Mouse (Mus musculus): ENCODE results near the gene Vwa3a. TPM values are rescaled to one million over a fixed set of nuclear protein-coding genes. Genes with fewer than 3 reads are reported as not detected.
A peak's percentile ranks its signal among the peaks of the same experiment; 100 is the strongest.

The Vwa3a gene
- polyA plus RNA-seq (2015; fragmentation: Nextera tagmentation; extraction: Ambion mirVana), result 1.0 TPM in 2 replicates

DNA sequence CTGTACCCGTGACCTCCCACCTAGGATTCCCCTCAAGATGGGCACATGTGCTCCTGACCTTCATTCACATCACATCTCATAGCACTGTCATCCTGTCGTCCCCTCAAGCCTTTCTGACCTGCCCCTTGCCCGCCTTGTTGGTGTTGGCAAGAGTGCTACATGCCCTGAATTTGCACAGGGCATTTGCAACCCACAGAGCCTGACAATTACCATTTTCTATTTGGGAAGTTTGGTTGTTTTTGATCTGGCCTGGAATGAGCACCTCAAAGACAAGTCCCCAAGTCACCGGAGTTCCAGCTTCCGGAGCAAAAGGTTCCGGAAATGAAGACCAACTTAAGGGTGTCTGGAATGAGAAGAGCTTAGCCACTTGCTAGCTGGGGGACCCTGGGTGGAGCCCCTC, at the start of gene Vwa3a:
Gene Vwa3a, plus strand, starts transcription at position 301 of the 400 bp plus-strand sequence.
- Histone ChIP-seq H3K36me3 (ENCODE audit: control insufficient read depth, insufficient read depth) (peaks cover 2% of the 10 kb centered on the region; the same call in 1 of the 2 replicates), H3K27ac (ENCODE audit: low read length) (no peak within 1 kb of the TSS; the same call in none of the 2 replicates), H3K4me3 (ENCODE audit: low read length) (no peak within 1 kb of the TSS), H3K4me2 (ENCODE audit: low read depth, low read length) (peak within 1 kb of the TSS; percentile 23; the same call in 1 of the 2 replicates), H3K9ac (ENCODE audit: low read length) (0 out of 2 replicates have a peak within 1 kb of the TSS, but pooled peaks have one; percentile 17), H3K27me3 (ENCODE audit: control insufficient read depth, insufficient read depth, low read length) (no peaks in the 10 kb centered on the region), H3K4me1 (ENCODE audit: control insufficient read depth, insufficient read depth, low read length) (peaks cover 8% of the 10 kb centered on the region), H3K9me3 (replicated peaks; ENCODE audit: control insufficient read depth, low read length) (no peaks in the 10 kb centered on the region)
- ATAC-seq (replicated peaks; ENCODE audit: extremely low read depth, insufficient read depth, low FRiP score), result no peak
- WGBS, result 63% methylated on average over 6 of the region's 6 CpGs

DNA sequence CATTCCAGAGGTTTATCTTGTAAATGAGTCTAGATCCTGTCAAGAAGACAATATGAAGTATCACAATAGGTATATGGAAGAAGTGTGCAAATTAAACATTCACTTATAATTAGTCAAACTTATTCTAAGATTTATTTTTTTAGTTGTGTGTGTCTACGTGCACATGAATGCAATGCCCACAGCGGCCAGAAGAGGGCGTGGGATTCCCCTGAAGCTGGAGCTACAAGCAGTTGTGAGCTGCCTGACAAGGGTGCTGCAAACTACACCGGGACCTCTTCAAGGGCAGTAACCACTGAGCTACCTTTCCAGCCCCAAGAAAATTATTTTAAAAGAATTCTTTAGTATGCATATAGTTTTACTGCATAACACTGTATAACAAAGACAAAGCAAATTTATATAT, 48.5 kb upstream of the Vwa3a start:
- H3K4me1 ChIP-seq (ENCODE audit: control insufficient read depth, insufficient read depth, low read length), result peaks cover 17% of the 10 kb centered on the region
- no peak overlapping the region for H3K27ac ChIP-seq (ENCODE audit: low read length)
- H3K27me3 ChIP-seq (ENCODE audit: control insufficient read depth, insufficient read depth, low read length), result no peaks in the 10 kb centered on the region
- H3K4me3 ChIP-seq (ENCODE audit: low read length), result no peak overlapping the region
- H3K9ac ChIP-seq (ENCODE audit: low read length), result no peak overlapping the region
- 70% methylated on average over 4 of the region's 4 CpGs for WGBS
- no peak overlapping the region for H3K4me2 ChIP-seq (ENCODE audit: low read depth, low read length)
- no peak for ATAC-seq (replicated peaks; ENCODE audit: extremely low read depth, insufficient read depth, low FRiP score)
- peaks cover 2% of the 10 kb centered on the region; the same call in 1 of the 2 replicates for H3K36me3 ChIP-seq (ENCODE audit: control insufficient read depth, insufficient read depth)
- H3K9me3 ChIP-seq (replicated peaks; ENCODE audit: control insufficient read depth, low read length), result no peaks in the 10 kb centered on the region

DNA sequence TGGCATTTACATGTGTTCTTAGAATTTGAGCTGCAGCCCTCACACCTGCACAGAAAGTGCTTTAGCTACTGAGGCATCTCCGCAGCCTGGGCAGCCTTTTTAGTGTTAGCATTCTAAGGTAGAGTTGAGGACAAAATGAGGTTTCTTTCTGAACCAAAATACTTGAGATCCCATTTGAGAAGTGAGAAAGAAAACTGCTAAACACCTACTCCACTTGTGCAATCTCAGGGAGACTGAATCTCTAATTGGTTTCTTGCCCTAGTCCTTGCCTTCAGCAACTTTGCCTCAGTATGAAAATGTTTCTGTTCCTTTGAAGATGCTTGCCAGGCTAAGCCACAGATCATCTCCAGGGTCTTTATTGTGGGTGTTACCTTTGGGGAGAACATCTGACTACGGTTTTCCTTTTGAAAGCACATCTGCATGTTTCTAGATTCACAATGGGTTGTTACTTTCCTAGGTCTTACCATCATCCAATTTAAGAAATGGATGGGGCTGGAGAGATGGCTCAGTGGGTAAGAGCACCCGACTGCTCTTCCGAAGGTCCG, 45.2 kb upstream of the Vwa3a start:
- no peak for ATAC-seq (replicated peaks; ENCODE audit: extremely low read depth, insufficient read depth, low FRiP score)
- Histone ChIP-seq H3K4me1 (ENCODE audit: control insufficient read depth, insufficient read depth, low read length) (peaks cover 9% of the 10 kb centered on the region), H3K4me3 (ENCODE audit: low read length) (no peak overlapping the region), H3K9ac (ENCODE audit: low read length) (no peak overlapping the region), H3K9me3 (replicated peaks; ENCODE audit: control insufficient read depth, low read length) (no peaks in the 10 kb centered on the region), H3K27me3 (ENCODE audit: control insufficient read depth, insufficient read depth, low read length) (no peaks in the 10 kb centered on the region), H3K27ac (ENCODE audit: low read length) (no peak overlapping the region; the same call in 1 of the 2 replicates), H3K36me3 (ENCODE audit: control insufficient read depth, insufficient read depth) (peaks cover 2% of the 10 kb centered on the region; the same call in 1 of the 2 replicates), H3K4me2 (ENCODE audit: low read depth, low read length) (no peak overlapping the region)
- 89% methylated on average over 5 of the region's 5 CpGs for WGBS

DNA sequence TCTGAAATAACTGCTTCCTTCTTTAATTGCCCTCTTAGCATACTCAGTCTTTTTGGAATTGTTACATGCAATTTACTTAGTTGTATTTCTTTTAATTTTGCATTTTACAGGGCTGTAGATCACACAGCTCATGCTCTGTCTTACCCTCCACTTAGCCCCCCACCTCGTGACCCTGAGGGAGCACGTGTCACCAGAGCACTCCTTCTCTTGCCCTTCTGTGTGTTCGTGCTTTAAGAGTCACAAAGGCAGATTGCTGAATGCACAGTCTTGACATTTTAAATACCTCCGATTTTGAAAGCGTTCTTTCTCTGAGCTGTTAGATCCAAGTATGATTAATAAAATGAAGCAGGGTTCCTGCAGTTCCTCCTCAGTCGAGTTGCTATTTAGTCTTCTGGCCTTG, 43.9 kb upstream of the Vwa3a start:
- Histone ChIP-seq H3K36me3 (ENCODE audit: control insufficient read depth, insufficient read depth) (peaks cover 2% of the 10 kb centered on the region; the same call in 1 of the 2 replicates), H3K4me3 (ENCODE audit: low read length) (no peak overlapping the region), H3K4me1 (ENCODE audit: control insufficient read depth, insufficient read depth, low read length) (peaks cover 9% of the 10 kb centered on the region), H3K27ac (ENCODE audit: low read length) (no peak overlapping the region), H3K9me3 (replicated peaks; ENCODE audit: control insufficient read depth, low read length) (no peaks in the 10 kb centered on the region), H3K9ac (ENCODE audit: low read length) (no peak overlapping the region), H3K27me3 (ENCODE audit: control insufficient read depth, insufficient read depth, low read length) (no peaks in the 10 kb centered on the region), H3K4me2 (ENCODE audit: low read depth, low read length) (no peak overlapping the region)
- no peak for ATAC-seq (replicated peaks; ENCODE audit: extremely low read depth, insufficient read depth, low FRiP score)
- WGBS, result 39% methylated on average over 6 of the region's 6 CpGs

DNA sequence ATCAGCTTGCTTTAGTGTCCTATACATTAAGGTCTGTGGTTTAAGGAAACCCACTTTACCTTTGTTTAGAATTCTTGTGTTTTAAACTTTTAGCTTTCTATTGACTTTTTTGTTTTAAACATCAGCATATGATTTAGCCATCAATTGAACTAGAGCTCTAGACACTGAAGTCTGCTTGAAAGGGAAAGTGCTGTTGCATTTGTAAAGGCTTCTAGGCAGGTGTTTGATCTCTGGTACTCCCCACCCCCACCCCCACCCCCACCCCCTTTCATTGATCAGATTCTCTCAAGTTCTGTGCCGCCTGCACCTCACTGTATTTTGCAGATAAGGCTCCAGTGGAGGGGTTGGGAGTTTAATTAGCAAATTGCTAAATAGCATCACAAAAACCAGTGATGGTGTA, 43.5 kb upstream of the Vwa3a start:
- H3K27ac ChIP-seq (ENCODE audit: low read length), result no peak overlapping the region
- H3K4me3 ChIP-seq (ENCODE audit: low read length), result no peak overlapping the region
- H3K27me3 ChIP-seq (ENCODE audit: control insufficient read depth, insufficient read depth, low read length), result no peaks in the 10 kb centered on the region
- H3K36me3 ChIP-seq (ENCODE audit: control insufficient read depth, insufficient read depth), result peaks cover 2% of the 10 kb centered on the region; the same call in 1 of the 2 replicates
- no peaks in the 10 kb centered on the region for H3K9me3 ChIP-seq (replicated peaks; ENCODE audit: control insufficient read depth, low read length)
- H3K4me2 ChIP-seq (ENCODE audit: low read depth, low read length), result no peak overlapping the region
- 76% methylated on average over 1 of the region's 1 CpGs for WGBS
- no peak for ATAC-seq (replicated peaks; ENCODE audit: extremely low read depth, insufficient read depth, low FRiP score)
- no peak overlapping the region for H3K9ac ChIP-seq (ENCODE audit: low read length)
- peaks cover 9% of the 10 kb centered on the region for H3K4me1 ChIP-seq (ENCODE audit: control insufficient read depth, insufficient read depth, low read length)

DNA sequence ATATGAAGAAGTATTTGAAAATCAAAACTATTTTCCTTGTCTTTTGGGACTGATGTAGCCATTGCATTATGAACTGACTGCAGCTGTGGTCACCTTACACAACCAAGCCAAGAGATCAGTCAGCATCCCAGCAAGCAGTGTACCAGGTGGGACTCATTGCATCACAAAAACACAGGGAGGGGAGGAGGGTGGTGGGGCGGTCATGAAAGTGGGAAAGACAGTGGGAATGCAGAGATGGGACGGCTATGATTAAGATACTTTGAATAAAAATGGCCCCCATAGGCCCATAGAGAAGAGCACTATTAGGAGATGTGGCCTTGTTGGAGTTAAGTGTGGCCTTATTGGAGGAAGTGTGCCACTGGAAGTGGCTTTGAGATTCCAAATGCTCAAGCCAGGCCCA, 42.8 kb upstream of the Vwa3a start:
- no peaks in the 10 kb centered on the region; the same call in 1 of the 2 replicates for H3K36me3 ChIP-seq (ENCODE audit: control insufficient read depth, insufficient read depth)
- ATAC-seq (replicated peaks; ENCODE audit: extremely low read depth, insufficient read depth, low FRiP score), result no peak
- 86% methylated on average over 2 of the region's 2 CpGs for WGBS

DNA sequence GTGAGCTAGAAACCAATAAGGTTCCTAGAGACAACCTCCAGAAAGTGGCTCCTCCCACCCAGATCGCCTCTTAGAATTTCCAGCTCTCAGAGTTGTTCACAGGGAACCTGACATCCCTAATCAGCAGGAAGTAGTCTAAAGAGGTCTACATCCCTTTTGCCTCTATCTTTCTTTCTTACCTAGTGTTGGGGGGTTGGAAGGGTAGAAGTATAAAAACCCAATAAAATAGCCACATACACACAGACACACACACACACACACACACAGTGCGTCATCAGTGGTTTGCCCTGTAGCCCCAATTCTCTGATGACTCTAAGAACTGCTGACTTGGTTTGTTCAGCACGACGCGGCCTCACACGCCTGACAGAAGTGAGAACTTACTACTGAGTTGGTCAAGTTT, 39.5 kb upstream of the Vwa3a start:
- no peaks in the 10 kb centered on the region for H3K9me3 ChIP-seq (replicated peaks; ENCODE audit: control insufficient read depth, low read length)
- H3K27ac ChIP-seq (ENCODE audit: low read length), result no peak overlapping the region
- H3K4me2 ChIP-seq (ENCODE audit: low read depth, low read length), result no peak overlapping the region
- H3K9ac ChIP-seq (ENCODE audit: low read length), result no peak overlapping the region
- no peak overlapping the region for H3K4me3 ChIP-seq (ENCODE audit: low read length)
- H3K27me3 ChIP-seq (ENCODE audit: control insufficient read depth, insufficient read depth, low read length), result no peaks in the 10 kb centered on the region
- ATAC-seq (replicated peaks; ENCODE audit: extremely low read depth, insufficient read depth, low FRiP score), result no peak
- 83% methylated on average over 6 of the region's 6 CpGs for WGBS
- H3K36me3 ChIP-seq (ENCODE audit: control insufficient read depth, insufficient read depth), result no peaks in the 10 kb centered on the region; the same call in 1 of the 2 replicates
- peaks cover 20% of the 10 kb centered on the region for H3K4me1 ChIP-seq (ENCODE audit: control insufficient read depth, insufficient read depth, low read length)

More for the DNA sequence above, 42.8 kb upstream of the Vwa3a start:
- Histone ChIP-seq H3K4me1 (ENCODE audit: control insufficient read depth, insufficient read depth, low read length) (peaks cover 9% of the 10 kb centered on the region), H3K9me3 (replicated peaks; ENCODE audit: control insufficient read depth, low read length) (no peaks in the 10 kb centered on the region), H3K4me2 (ENCODE audit: low read depth, low read length) (no peak overlapping the region), H3K27me3 (ENCODE audit: control insufficient read depth, insufficient read depth, low read length) (no peaks in the 10 kb centered on the region), H3K9ac (ENCODE audit: low read length) (no peak overlapping the region), H3K27ac (ENCODE audit: low read length) (no peak overlapping the region), H3K4me3 (ENCODE audit: low read length) (no peak overlapping the region)

DNA sequence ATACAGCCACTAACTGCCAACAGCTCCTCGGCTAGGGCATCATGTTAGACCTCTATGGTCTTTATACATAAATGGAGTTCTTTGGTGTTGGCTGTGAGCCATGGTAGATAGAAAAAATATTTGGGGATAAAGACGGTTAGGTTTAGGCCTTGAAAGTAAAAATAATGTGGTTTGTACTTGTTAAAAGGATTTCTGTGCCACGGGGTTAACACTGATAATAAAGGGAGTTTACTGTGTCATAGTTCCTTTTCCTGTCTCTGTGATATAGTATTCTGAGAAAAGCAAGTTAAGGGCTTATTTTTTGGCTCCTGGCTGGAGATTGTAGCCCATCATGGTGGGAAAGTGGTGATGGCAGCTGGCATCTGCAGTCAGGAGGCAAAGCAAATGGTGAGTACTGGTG, 35.2 kb upstream of the Vwa3a start:
- no peak for ATAC-seq (replicated peaks; ENCODE audit: extremely low read depth, insufficient read depth, low FRiP score)
- Histone ChIP-seq H3K27me3 (ENCODE audit: control insufficient read depth, insufficient read depth, low read length) (no peaks in the 10 kb centered on the region), H3K4me2 (ENCODE audit: low read depth, low read length) (no peak overlapping the region), H3K4me1 (ENCODE audit: control insufficient read depth, insufficient read depth, low read length) (peaks cover 17% of the 10 kb centered on the region), H3K9ac (ENCODE audit: low read length) (no peak overlapping the region), H3K9me3 (replicated peaks; ENCODE audit: control insufficient read depth, low read length) (no peaks in the 10 kb centered on the region), H3K36me3 (ENCODE audit: control insufficient read depth, insufficient read depth) (no peaks in the 10 kb centered on the region), H3K27ac (ENCODE audit: low read length) (no peak overlapping the region), H3K4me3 (ENCODE audit: low read length) (no peak overlapping the region)
- WGBS, result 45% methylated on average over 3 of the region's 3 CpGs

DNA sequence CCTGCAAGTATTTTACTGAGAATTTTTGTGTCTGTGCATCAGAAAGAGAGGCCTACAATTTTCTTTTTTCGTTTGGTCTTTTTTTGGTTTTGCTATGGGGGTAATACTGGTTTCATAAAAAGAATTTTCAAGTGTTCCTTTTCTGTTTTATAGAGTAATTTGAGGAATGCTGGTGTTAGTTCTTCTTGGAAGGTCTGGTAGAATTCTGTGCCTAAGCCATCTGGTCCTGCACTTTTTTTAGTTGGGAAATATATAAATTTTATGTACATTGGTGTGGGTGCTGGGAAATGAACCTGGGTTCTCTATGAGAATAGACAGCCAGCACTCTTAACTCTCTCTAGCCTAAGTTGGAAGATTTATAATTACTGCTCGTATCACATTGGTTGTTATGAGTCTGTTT, 27.0 kb upstream of the Vwa3a start:
- H3K4me2 ChIP-seq (ENCODE audit: low read depth, low read length), result no peak overlapping the region
- H3K27me3 ChIP-seq (ENCODE audit: control insufficient read depth, insufficient read depth, low read length), result no peaks in the 10 kb centered on the region
- 89% methylated on average over 2 of the region's 2 CpGs for WGBS
- peaks cover 5% of the 10 kb centered on the region for H3K4me1 ChIP-seq (ENCODE audit: control insufficient read depth, insufficient read depth, low read length)
- no peak overlapping the region for H3K9ac ChIP-seq (ENCODE audit: low read length)
- no peaks in the 10 kb centered on the region for H3K9me3 ChIP-seq (replicated peaks; ENCODE audit: control insufficient read depth, low read length)
- H3K4me3 ChIP-seq (ENCODE audit: low read length), result no peak overlapping the region
- ATAC-seq (replicated peaks; ENCODE audit: extremely low read depth, insufficient read depth, low FRiP score), result no peak
- H3K27ac ChIP-seq (ENCODE audit: low read length), result no peak overlapping the region
- H3K36me3 ChIP-seq (ENCODE audit: control insufficient read depth, insufficient read depth), result no peaks in the 10 kb centered on the region

All from heart, embryonic 16.5 days (tissue).